Mouse (Mus musculus) midbrain, postnatal 0 days (tissue): Measurements from ENCODE around the gene Zfp536. TPM values are rescaled to one million over a fixed set of nuclear protein-coding genes. Genes with fewer than 3 reads are reported as not detected.

ENCODE experiments used
- ATAC-seq: fragments of 200-750 bp; cut with Nextera tagmentation; 2 replicates; pipeline ENCODE4 v1.8.0; 2017; ENCODE audit warnings: moderate number of reproducible peaks, mild to moderate bottlenecking, moderate TSS enrichment, moderate library complexity; ENCODE audit not compliant: low FRiP score
- DNase-seq: peaks from one replicate; pipeline ENCODE4 v3.0.0-alpha.2; 2015; ENCODE audit warnings: low spot score
- H3K27ac ChIP-seq: fragments of 300-500 bp; sonication (generic); 2 replicates; pipeline ENCODE4 v1.5.1; 2014; ENCODE audit warnings: low read depth, mild to moderate bottlenecking, low read length, mixed read lengths
- H3K27me3 ChIP-seq: fragments of 300-500 bp; sonication (generic); 2 replicates; pipeline ENCODE4 v1.6.1; 2014; ENCODE audit warnings: low read length, control low read depth, mixed read lengths; ENCODE audit not compliant: insufficient read depth
- H3K36me3 ChIP-seq: fragments of 300-500 bp; sonication (generic); 2 replicates; pipeline ENCODE4 v1.6.1; 2014; ENCODE audit warnings: low read length, control low read depth, mixed read lengths; ENCODE audit not compliant: insufficient read depth
- H3K4me1 ChIP-seq: fragments of 300-500 bp; sonication (generic); 2 replicates; pipeline ENCODE4 v1.6.1; 2014; ENCODE audit warnings: mild to moderate bottlenecking, control low read depth, antibody characterized with exemption, low read length, mixed read lengths; ENCODE audit not compliant: insufficient read depth
- H3K4me2 ChIP-seq: fragments of 300-500 bp; sonication (generic); 2 replicates; pipeline ENCODE4 v1.6.1; 2014; ENCODE audit warnings: low read depth, mild to moderate bottlenecking, low read length, mixed read lengths; ENCODE audit not compliant: poor library complexity, severe bottlenecking
- H3K4me3 ChIP-seq: fragments of 300-500 bp; sonication (generic); 2 replicates; pipeline ENCODE4 v1.5.1; 2014; ENCODE audit warnings: low read depth, mild to moderate bottlenecking, low read length, moderate library complexity
- H3K9ac ChIP-seq: fragments of 300-500 bp; sonication (generic); replicated peaks from 2 replicates; pipeline ENCODE4 v1.6.1; 2014; ENCODE audit warnings: mild to moderate bottlenecking, low read length, moderate library complexity, mixed read lengths; ENCODE audit not compliant: poor library complexity, severe bottlenecking
- H3K9me3 ChIP-seq: fragments of 300-500 bp; sonication (generic); 2 replicates; pipeline ENCODE4 v1.6.1; 2016; ENCODE audit warnings: low read length, control low read depth
- CTCF ChIP-seq: IDR thresholded peaks from 2 replicates; pipeline ENCODE4 v1.5.1; 2016; ENCODE audit warnings: antibody characterized with exemption, mild to moderate bottlenecking
- WGBS: fragments of 180-500 bp; shearing (Covaris S2); extraction: QIAGEN DNeasy Blood & Tissue Kit; methylation state at CpG from one replicate; pipeline ENCODE4 v1.1.7; 2014; 5-methylcytosine and 5-hydroxymethylcytosine counted together
- polyA plus RNA-seq: library from polyadenylated mRNA; unstranded; fragments of >200 nt; fragmentation: Nextera tagmentation; extraction: Ambion mirVana; gene quantifications from 2 replicates; pipeline ENCODE4 v1.2.1, GENCODE M21; 2015
- total RNA-seq: library from RNA; depleted of rRNA; stranded (reverse); fragments of >200 nt; gene quantifications from 2 replicates; pipeline ENCODE4 v1.2.3, GENCODE M21; 2014; rRNA removed

Gene Zfp536
- total and polyA plus RNA-seq, 2 experiments from 2014 or later = 16.4 to 48.2 TPM

DNA sequence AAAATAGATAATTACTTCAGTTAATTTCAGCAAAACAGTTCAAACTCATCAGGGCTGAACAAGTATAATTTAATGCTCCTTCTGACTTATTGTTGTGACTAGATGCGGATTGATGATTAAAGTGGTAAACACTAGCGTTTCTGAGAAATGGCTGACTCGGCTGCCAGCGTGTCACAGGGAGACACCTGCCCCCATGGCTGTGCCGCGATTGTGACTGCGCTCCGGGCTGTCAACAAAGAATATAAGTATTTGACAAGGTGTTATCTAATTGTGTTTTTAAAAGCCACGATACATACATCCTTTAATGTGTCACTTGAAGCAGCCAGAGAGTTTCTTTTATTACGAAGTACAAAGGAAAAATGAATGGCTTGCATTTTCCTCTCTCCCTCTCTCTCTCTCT, 342.0 kb downstream of the Zfp536 start:
- ATAC-seq (no peak), DNase-seq (no peak)
- Histone ChIP-seq H3K36me3 (no peaks in the 10 kb centered on the region), H3K4me2 (no peak overlapping the region), H3K9ac (no peak overlapping the region), H3K4me3 (no peak overlapping the region), H3K9me3 (no peaks in the 10 kb centered on the region), H3K4me1 (peaks cover 2% of the 10 kb centered on the region; the same call in 1 of the 2 replicates), H3K27me3 (no peaks in the 10 kb centered on the region; the same call in 1 of the 2 replicates), H3K27ac (no peak overlapping the region)
- WGBS = 68% methylated on average over 10 of the region's 10 CpGs
- TF ChIP-seq CTCF = no peak

DNA sequence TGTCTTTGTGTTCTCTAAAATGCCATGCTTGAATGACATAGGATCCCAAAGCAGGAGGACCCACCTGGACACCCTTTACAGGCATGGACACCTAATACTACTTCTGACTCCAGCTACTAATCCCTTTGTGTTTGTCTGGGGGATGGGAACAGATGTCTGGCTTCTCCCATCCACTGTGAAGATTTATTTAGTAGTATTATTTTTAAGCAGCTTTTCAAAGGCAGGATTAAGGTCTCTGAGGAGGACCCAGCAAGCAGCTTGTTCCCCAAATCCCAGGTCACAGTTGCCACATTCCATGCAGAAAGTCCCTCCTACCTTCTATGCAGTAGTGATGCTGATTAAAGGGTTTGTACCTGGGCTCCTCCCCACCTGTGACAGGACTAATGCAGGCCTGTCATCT, 347.4 kb downstream of the Zfp536 start:
- Histone ChIP-seq H3K4me3 (no peak overlapping the region), H3K9me3 (no peaks in the 10 kb centered on the region), H3K4me2 (no peak overlapping the region), H3K9ac (no peak overlapping the region), H3K27ac (no peak overlapping the region), H3K4me1 (no peaks in the 10 kb centered on the region; the same call in 1 of the 2 replicates), H3K27me3 (no peaks in the 10 kb centered on the region), H3K36me3 (no peaks in the 10 kb centered on the region)
- ATAC-seq (no peak), DNase-seq (no peak)
- no peak for TF ChIP-seq CTCF

DNA sequence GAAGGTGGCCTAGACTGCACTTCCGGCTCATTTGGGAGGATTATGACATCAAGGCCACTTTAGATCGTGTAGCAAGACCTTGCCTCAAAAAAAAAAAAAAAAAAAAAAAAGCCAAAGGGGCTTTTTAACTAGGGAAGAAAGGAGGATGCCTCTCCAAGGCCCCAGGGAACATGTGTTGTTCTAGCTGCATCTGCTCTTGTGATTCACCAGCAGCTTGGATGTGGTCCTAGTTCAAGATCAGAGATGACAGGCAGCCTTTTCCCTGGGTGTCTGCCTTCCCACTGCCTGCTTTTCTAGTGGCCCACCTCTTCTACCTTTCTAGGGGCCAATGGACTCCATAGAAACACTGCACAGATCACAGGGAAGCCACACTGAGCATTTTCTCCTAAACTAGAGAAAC, 350.5 kb downstream of the Zfp536 start:
- no peak overlapping the region for H3K27ac ChIP-seq
- TF ChIP-seq CTCF = no peak
- no peak overlapping the region for H3K4me2 ChIP-seq
- no peaks in the 10 kb centered on the region for H3K9me3 ChIP-seq
- no peaks in the 10 kb centered on the region; the same call in 1 of the 2 replicates for H3K4me1 ChIP-seq
- DNase-seq = no peak
- H3K27me3 ChIP-seq = no peaks in the 10 kb centered on the region
- H3K9ac ChIP-seq = no peak overlapping the region
- ATAC-seq = no peak
- no peak overlapping the region for H3K4me3 ChIP-seq
- no peaks in the 10 kb centered on the region for H3K36me3 ChIP-seq
- 42% methylated on average over 2 of the region's 2 CpGs for WGBS

Other genes starting within 250 kb of the Zfp536 start
- gene Uri1, start 249.9 kb upstream of the Zfp536 start, total RNA-seq = 31.7 and 38.2 TPM in 2 replicates
- gene Uri1, start 249.9 kb upstream of the Zfp536 start, polyA plus RNA-seq = 36.1 and 38.4 TPM in 2 replicates